Mouse (Mus musculus): ENCODE data around the gene Btn2a2.

GRCm38 (mm10) chr13:23516822-23517602 lies 28.4 kb upstream of the Btn2a2 start:
- TF ChIP-seq CTCF (IDR thresholded peaks at IDR 0.05; ENCODE audit: low read depth, low read length) (no peak), GATA1 (IDR thresholded peaks at IDR 0.05; ENCODE audit: borderline replicate concordance, low read length) (no peak), TAL1 (conservative IDR thresholded peaks at IDR 0.05; ENCODE audit: low read depth, low read length) (no peak)

Data from G1E (cell line).